Mouse (Mus musculus): Measurements from ENCODE around the gene Fmr1nb. TPM values are rescaled to one million over a fixed set of nuclear protein-coding genes. Genes with fewer than 3 reads are reported as not detected.

The Fmr1nb gene
- under 1 TPM; 0.66 to 0.85 TPM for total RNA-seq (2023)

GRCm38 (mm10) chrX:68761606-68762005 is at the start of gene Fmr1nb:
TSS of gene Fmr1nb (plus strand) at chrX:68761839.

GRCm38 (mm10) chrX:68821059-68821458 is 59.4 kb downstream of the Fmr1nb start, which contains the start of gene Gm14698:
TSS of gene Gm14698 (plus strand) at chrX:68821093.

Other genes with a start within 250 kb of the Fmr1nb start
- 10 to 100 TPM; 63.4 to 66.9 TPM for gene Fmr1, start 83.3 kb upstream of the Fmr1nb start, total RNA-seq (2023)
- under 1 TPM in 1 of 2 experiments, not detected in 1; 0.58 TPM for gene Gm14698, start 59.3 kb downstream of the Fmr1nb start, total RNA-seq (2023)
- not detected for gene Gm6812, start 131.2 kb downstream of the Fmr1nb start, total RNA-seq (2023)

Measured in monocyte, adult 59 days (primary cell).